Mouse (Mus musculus) neural tube, postnatal 0 days (tissue): ENCODE measurements around the gene Plscr1. TPM values are rescaled to one million over a fixed set of nuclear protein-coding genes. Genes with fewer than 3 reads are reported as not detected.

Experiments
- microRNA-seq: library from miRNA; unstranded; fragments of <30 nt; microRNA quantifications from one replicate; pipeline ENCODE4, GENCODE M21; 2016
- polyA plus RNA-seq: library from polyadenylated mRNA; unstranded; fragments of >200 nt; fragmentation: Nextera tagmentation; extraction: Ambion mirVana; gene quantifications from 2 replicates; pipeline ENCODE4 v1.2.1, GENCODE M21; 2015

Plscr1 gene
- 13.1 and 14.0 TPM in 2 replicates for polyA plus RNA-seq

DNA sequence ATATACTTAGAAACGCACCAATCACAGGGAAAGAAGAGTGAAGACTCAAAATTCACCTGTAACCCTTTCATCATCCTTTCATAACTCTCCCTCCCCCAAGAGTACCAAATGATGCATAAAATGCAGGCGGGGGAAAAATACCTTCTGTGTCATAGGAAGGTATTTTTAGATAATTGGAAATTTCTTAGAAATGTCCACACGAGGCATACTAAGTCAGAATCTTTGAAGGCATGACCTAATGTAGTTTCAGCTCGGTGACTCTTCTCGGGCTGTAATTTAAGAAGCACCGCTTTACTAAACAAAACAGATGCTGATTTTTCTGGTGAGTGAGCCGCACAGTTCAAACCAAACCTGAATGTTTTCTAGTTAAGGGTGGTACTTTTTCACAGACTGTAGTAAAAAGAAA lies at the start of gene Plscr1:
Plscr1 (plus strand) TSS at position 304 of the 406 bp plus-strand sequence.

DNA sequence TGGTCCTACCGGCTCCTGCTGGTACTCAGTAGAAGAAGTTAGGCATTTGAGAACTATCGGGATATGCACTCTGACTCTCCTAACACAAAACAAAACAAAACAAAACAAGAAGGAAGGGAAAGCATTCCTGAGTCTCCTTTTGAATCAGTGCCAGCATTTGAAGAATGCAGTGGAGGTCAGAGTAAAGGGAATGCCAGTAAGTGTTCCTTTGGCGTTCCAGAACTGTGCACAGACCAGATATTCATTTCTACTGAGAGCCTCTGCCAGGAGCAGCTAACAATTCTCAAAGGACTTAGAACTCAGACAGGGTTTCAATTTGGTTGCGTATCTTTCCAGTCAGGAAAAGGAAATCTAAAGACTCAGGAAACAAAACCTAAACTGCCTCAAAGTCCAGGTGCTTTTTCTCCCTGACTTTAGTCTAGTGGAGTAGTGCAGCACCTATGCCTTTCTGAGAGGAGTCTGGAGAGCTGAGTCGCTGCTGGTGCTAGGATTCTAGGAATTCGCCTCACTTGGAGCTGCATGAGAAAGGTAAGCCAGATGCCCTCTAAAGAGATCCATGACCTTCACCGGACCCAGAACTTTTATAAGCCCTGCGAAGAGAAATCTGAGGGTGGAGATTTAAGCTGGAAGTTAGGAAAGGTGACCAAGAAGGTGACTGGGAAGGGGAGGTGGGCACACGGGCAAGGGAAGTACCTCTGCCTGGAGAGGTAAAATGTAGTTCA lies 26.1 kb downstream of the Plscr1 start, which contains the start of gene Plscr2:
Plscr2 (plus strand) TSS at position 117 of the 722 bp plus-strand sequence.

DNA sequence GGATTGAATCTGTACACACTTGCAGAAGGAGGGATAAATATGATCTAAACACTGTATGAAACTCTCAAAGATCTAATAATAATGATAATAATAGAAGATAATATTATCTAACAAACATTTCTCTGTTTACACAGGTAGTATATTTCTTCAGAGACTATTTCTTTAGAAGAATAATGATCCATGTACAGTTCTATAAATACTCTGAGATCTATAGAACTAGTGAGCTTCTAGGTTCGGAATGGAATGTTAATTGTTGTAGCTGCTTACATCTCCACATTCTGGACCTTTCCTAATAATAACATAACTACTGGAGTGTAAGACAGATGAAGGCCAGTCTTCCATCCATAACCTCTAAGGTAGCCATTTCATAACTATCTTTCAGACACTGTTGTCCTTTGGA lies 59.5 kb downstream of the Plscr1 start, which contains the start of gene 1700057G04Rik:
1700057G04Rik (plus strand) TSS at position 301 of the 400 bp plus-strand sequence.

Small RNAs within 50 kb of the gene (microRNA-seq; reads per million reads assigned to microRNA genes)
- gene Mir6386, result not detected

Other genes with a start within 250 kb of the Plscr1 start
- gene Plscr5, start 56.8 kb upstream of the Plscr1 start, polyA plus RNA-seq, result 1.1 and 1.2 TPM in 2 replicates
- 1.4 and 3.3 TPM in 2 replicates for gene Plscr2, start 25.9 kb downstream of the Plscr1 start, polyA plus RNA-seq
- not detected in 2 replicates for gene 1700057G04Rik, start 59.6 kb downstream of the Plscr1 start, polyA plus RNA-seq
- 4.9 and 5.7 TPM in 2 replicates for gene Plscr4, start 207.6 kb downstream of the Plscr1 start, polyA plus RNA-seq